Mouse (Mus musculus) liver, adult 2 months (tissue): Measurements from ENCODE around the gene Med24.

Experiments
- CTCF ChIP-seq: fragments of 200-500 bp; IDR thresholded peaks from 2 replicates; pipeline ENCODE4 v1.5.1; 2011; ENCODE audit warnings: low read depth, low read length, control low read depth
- POLR2A ChIP-seq: fragments of 200-500 bp; IDR thresholded peaks from 2 replicates; pipeline ENCODE4 v1.6.1; 2011; ENCODE audit warnings: low read length, control low read depth; ENCODE audit not compliant: insufficient read depth; ENCODE audit errors: extremely low read depth

DNA sequence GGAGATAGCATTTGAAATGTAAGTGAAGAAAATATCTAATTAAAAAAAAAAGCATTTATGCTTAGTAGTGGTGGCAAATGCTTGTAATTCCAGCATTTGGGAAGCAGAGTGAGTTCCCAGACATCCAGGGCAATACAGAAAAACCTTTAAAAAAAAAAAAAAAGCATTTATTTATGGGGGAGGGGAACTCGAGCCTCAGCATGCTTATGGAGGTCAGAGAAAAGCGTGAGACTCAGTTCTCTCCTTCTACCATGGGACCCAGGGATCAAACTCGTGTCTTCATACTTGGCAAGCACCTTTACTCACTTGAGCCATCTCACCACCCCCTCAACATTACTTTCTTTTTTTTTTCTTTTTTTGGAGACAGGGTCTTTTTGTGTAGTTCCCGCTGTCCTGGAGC lies 48.0 kb downstream of the Med24 start:
- TF ChIP-seq POLR2A (no peak), CTCF (no peak)
